Mouse (Mus musculus) lung, embryonic 15.5 days (tissue): Measurements from ENCODE around the gene Prss35. TPM values are rescaled to one million over a fixed set of nuclear protein-coding genes. Genes with fewer than 3 reads are reported as not detected.

ENCODE experiments used
- ATAC-seq: fragments of 200-750 bp; cut with Nextera tagmentation; 2 replicates; pipeline ENCODE4 v1.8.0; 2017; ENCODE audit warnings: moderate number of reproducible peaks, borderline replicate concordance; ENCODE audit not compliant: low FRiP score, low TSS enrichment; ENCODE audit errors: extremely low read depth
- H3K27ac ChIP-seq: fragments of 300-500 bp; sonication (generic); 2 replicates; pipeline ENCODE4 v1.5.1; 2015; ENCODE audit warnings: moderate library complexity, mild to moderate bottlenecking, inconsistent platforms
- H3K27me3 ChIP-seq: fragments of 300-500 bp; sonication (generic); 2 replicates; pipeline ENCODE4 v1.6.1; 2015; ENCODE audit warnings: inconsistent platforms
- H3K36me3 ChIP-seq: fragments of 300-500 bp; sonication (generic); 2 replicates; pipeline ENCODE4 v1.6.1; 2015; ENCODE audit warnings: inconsistent platforms
- H3K4me1 ChIP-seq: fragments of 300-500 bp; sonication (generic); 2 replicates; pipeline ENCODE4 v1.6.1; 2015; ENCODE audit warnings: inconsistent platforms
- H3K4me2 ChIP-seq: fragments of 300-500 bp; sonication (generic); 2 replicates; pipeline ENCODE4 v1.6.1; 2015; ENCODE audit warnings: inconsistent platforms, mild to moderate bottlenecking, moderate library complexity
- H3K4me3 ChIP-seq: fragments of 300-500 bp; sonication (generic); 2 replicates; pipeline ENCODE4 v1.5.1; 2015; ENCODE audit warnings: mild to moderate bottlenecking, inconsistent platforms
- H3K9ac ChIP-seq: fragments of 300-500 bp; sonication (generic); 2 replicates; pipeline ENCODE4 v1.6.1; 2015; ENCODE audit warnings: inconsistent platforms
- H3K9me3 ChIP-seq: fragments of 300-500 bp; sonication (generic); 2 replicates; pipeline ENCODE4 v1.6.1; 2016; ENCODE audit warnings: inconsistent platforms
- WGBS: fragments of 180-500 bp; shearing (Covaris S2); methylation state at CpG from one replicate; pipeline ENCODE4 v1.1.7; 2015; 5-methylcytosine and 5-hydroxymethylcytosine counted together
- polyA plus RNA-seq: library from polyadenylated mRNA; unstranded; fragments of >200 nt; fragmentation: Nextera tagmentation; extraction: Ambion mirVana; gene quantifications from 2 replicates; pipeline ENCODE4 v1.2.1, GENCODE M21; 2015

Prss35 gene
- polyA plus RNA-seq, 1 experiment from 2014 or later = 54.0 TPM

- Histone ChIP-seq H3K4me3 (no peak overlapping the region), H3K36me3 (no peaks in the 10 kb centered on the region), H3K4me2 (no peak overlapping the region), H3K27me3 (no peaks in the 10 kb centered on the region), H3K27ac (no peak overlapping the region), H3K9me3 (no peaks in the 10 kb centered on the region), H3K9ac (no peak overlapping the region), H3K4me1 (no peaks in the 10 kb centered on the region)
- no peak for ATAC-seq
- WGBS = 90% methylated on average over 4 of the region's 4 CpGs
Measured at GRCm38 (mm10) chr9:86736991-86737390, 6.5 kb upstream of the Prss35 start.

GRCm38 (mm10) chr9:86738067-86738466 is 5.4 kb upstream of the Prss35 start:
- Histone ChIP-seq H3K4me1 (peaks cover 3% of the 10 kb centered on the region), H3K27ac (no peak overlapping the region), H3K9ac (no peak overlapping the region), H3K36me3 (no peaks in the 10 kb centered on the region), H3K4me3 (no peak overlapping the region), H3K27me3 (no peaks in the 10 kb centered on the region), H3K4me2 (no peak overlapping the region), H3K9me3 (no peaks in the 10 kb centered on the region)
- no peak for ATAC-seq
- WGBS = 65% methylated on average over 1 of the region's 1 CpGs

- Histone ChIP-seq H3K36me3 (no peaks in the 10 kb centered on the region), H3K27ac (no peak overlapping the region), H3K4me2 (no peak overlapping the region), H3K9ac (no peak overlapping the region), H3K27me3 (0 out of 2 replicates have a peak, but pooled peaks cover 4% of the 10 kb centered on the region), H3K9me3 (no peaks in the 10 kb centered on the region), H3K4me3 (no peak overlapping the region), H3K4me1 (peaks cover 10% of the 10 kb centered on the region)
- 92% methylated on average over 8 of the region's 8 CpGs for WGBS
- no peak for ATAC-seq
Measured at GRCm38 (mm10) chr9:86738801-86739200, 4.6 kb upstream of the Prss35 start.

- Histone ChIP-seq H3K4me2 (no peak overlapping the region), H3K4me3 (no peak overlapping the region), H3K9me3 (no peaks in the 10 kb centered on the region), H3K4me1 (peaks cover 12% of the 10 kb centered on the region), H3K9ac (no peak overlapping the region), H3K36me3 (no peaks in the 10 kb centered on the region), H3K27me3 (0 out of 2 replicates have a peak, but pooled peaks cover 4% of the 10 kb centered on the region), H3K27ac (no peak overlapping the region)
- ATAC-seq = no peak
- WGBS = 42% methylated on average over 3 of the region's 3 CpGs
Measured at GRCm38 (mm10) chr9:86739971-86740370, 3.5 kb upstream of the Prss35 start.

GRCm38 (mm10) chr9:86744041-86744440 is 592 bp downstream of the Prss35 start:
- Histone ChIP-seq H3K9ac (peak overlapping the region; percentile 36; the same call in 1 of the 2 replicates), H3K4me1 (peaks cover 14% of the 10 kb centered on the region), H3K9me3 (no peaks in the 10 kb centered on the region), H3K4me2 (peak overlapping the region; percentile 58), H3K36me3 (no peaks in the 10 kb centered on the region), H3K27me3 (0 out of 2 replicates have a peak, but pooled peaks cover 4% of the 10 kb centered on the region), H3K27ac (no peak overlapping the region), H3K4me3 (peak overlapping the region; percentile 43)
- 20% methylated on average over 5 of the region's 5 CpGs for WGBS
- no peak for ATAC-seq

GRCm38 (mm10) chr9:86745926-86746581 is 2.6 kb downstream of the Prss35 start:
- Histone ChIP-seq H3K36me3 (no peaks in the 10 kb centered on the region), H3K4me2 (peak overlapping the region; percentile 31), H3K9ac (no peak overlapping the region), H3K27ac (no peak overlapping the region), H3K9me3 (no peaks in the 10 kb centered on the region), H3K4me1 (peaks cover 14% of the 10 kb centered on the region), H3K27me3 (0 out of 2 replicates have a peak, but pooled peaks cover 4% of the 10 kb centered on the region), H3K4me3 (no peak overlapping the region)
- 16% methylated on average over 13 of the region's 13 CpGs for WGBS
- peak; percentile 89 for ATAC-seq

GRCm38 (mm10) chr9:86762477-86763376 is 19.3 kb downstream of the Prss35 start:
- WGBS = 31% methylated on average over 8 of the region's 8 CpGs
- Histone ChIP-seq H3K36me3 (no peaks in the 10 kb centered on the region), H3K9me3 (no peaks in the 10 kb centered on the region), H3K27me3 (no peaks in the 10 kb centered on the region), H3K9ac (no peak overlapping the region), H3K4me2 (no peak overlapping the region), H3K4me3 (no peak overlapping the region), H3K4me1 (no peaks in the 10 kb centered on the region), H3K27ac (no peak overlapping the region)
- ATAC-seq = no peak

GRCm38 (mm10) chr9:86764002-86764401 is 20.6 kb downstream of the Prss35 start:
- WGBS = 52% methylated on average over 2 of the region's 2 CpGs
- Histone ChIP-seq H3K4me2 (no peak overlapping the region), H3K4me1 (no peaks in the 10 kb centered on the region), H3K9me3 (no peaks in the 10 kb centered on the region), H3K9ac (no peak overlapping the region), H3K4me3 (no peak overlapping the region), H3K36me3 (no peaks in the 10 kb centered on the region), H3K27me3 (no peaks in the 10 kb centered on the region), H3K27ac (no peak overlapping the region)
- ATAC-seq = no peak

- no peak overlapping the region for H3K9ac ChIP-seq
- no peaks in the 10 kb centered on the region; the same call in 1 of the 2 replicates for H3K4me1 ChIP-seq
- ATAC-seq = no peak
- no peak overlapping the region for H3K27ac ChIP-seq
- H3K27me3 ChIP-seq = no peaks in the 10 kb centered on the region
- H3K4me2 ChIP-seq = no peak overlapping the region
- no peaks in the 10 kb centered on the region for H3K36me3 ChIP-seq
- WGBS = 38% methylated on average over 10 of the region's 10 CpGs
- H3K9me3 ChIP-seq = no peaks in the 10 kb centered on the region
- H3K4me3 ChIP-seq = no peak overlapping the region
Measured at GRCm38 (mm10) chr9:86766991-86767390, 23.5 kb downstream of the Prss35 start.

- ATAC-seq = no peak
- H3K27ac ChIP-seq = no peak overlapping the region
Measured at GRCm38 (mm10) chr9:86772897-86773296, 29.4 kb downstream of the Prss35 start.

GRCm38 (mm10) chr9:86773996-86774395 is 30.5 kb downstream of the Prss35 start:
- Histone ChIP-seq H3K9me3 (no peaks in the 10 kb centered on the region), H3K4me2 (no peak overlapping the region), H3K4me1 (no peaks in the 10 kb centered on the region; the same call in 1 of the 2 replicates), H3K4me3 (no peak overlapping the region), H3K27me3 (no peaks in the 10 kb centered on the region), H3K36me3 (no peaks in the 10 kb centered on the region), H3K9ac (no peak overlapping the region), H3K27ac (no peak overlapping the region)
- ATAC-seq = no peak
- 62% methylated on average over 8 of the region's 8 CpGs for WGBS

More at GRCm38 (mm10) chr9:86772897-86773296, 29.4 kb downstream of the Prss35 start:
- Histone ChIP-seq H3K9me3 (no peaks in the 10 kb centered on the region), H3K9ac (no peak overlapping the region), H3K4me2 (no peak overlapping the region), H3K36me3 (no peaks in the 10 kb centered on the region), H3K27me3 (no peaks in the 10 kb centered on the region), H3K4me1 (no peaks in the 10 kb centered on the region; the same call in 1 of the 2 replicates), H3K4me3 (no peak overlapping the region)
- 73% methylated on average over 3 of the region's 3 CpGs for WGBS

- no peaks in the 10 kb centered on the region for H3K4me1 ChIP-seq
- H3K9me3 ChIP-seq = no peaks in the 10 kb centered on the region
- no peak for ATAC-seq
- H3K9ac ChIP-seq = no peak overlapping the region
- 90% methylated on average over 6 of the region's 6 CpGs for WGBS
- no peak overlapping the region for H3K27ac ChIP-seq
- H3K36me3 ChIP-seq = no peaks in the 10 kb centered on the region
- H3K27me3 ChIP-seq = no peaks in the 10 kb centered on the region
- H3K4me2 ChIP-seq = no peak overlapping the region
- no peak overlapping the region for H3K4me3 ChIP-seq
Measured at GRCm38 (mm10) chr9:86775374-86775773, 31.9 kb downstream of the Prss35 start.
